Mouse (Mus musculus) B cell, adult 62 days (primary cell): ENCODE results near the gene Lin37. TPM values are rescaled to one million over a fixed set of nuclear protein-coding genes. Genes with fewer than 3 reads are reported as not detected.

Source experiments
- total RNA-seq: library from RNA; stranded (reverse); gene quantifications from 4 replicates; pipeline ENCODE4 v1.2.4, GENCODE M21; 2023

The Lin37 gene
- total RNA-seq = 38.9 to 50.0 TPM (median 41.5 TPM) in 4 replicates

DNA sequence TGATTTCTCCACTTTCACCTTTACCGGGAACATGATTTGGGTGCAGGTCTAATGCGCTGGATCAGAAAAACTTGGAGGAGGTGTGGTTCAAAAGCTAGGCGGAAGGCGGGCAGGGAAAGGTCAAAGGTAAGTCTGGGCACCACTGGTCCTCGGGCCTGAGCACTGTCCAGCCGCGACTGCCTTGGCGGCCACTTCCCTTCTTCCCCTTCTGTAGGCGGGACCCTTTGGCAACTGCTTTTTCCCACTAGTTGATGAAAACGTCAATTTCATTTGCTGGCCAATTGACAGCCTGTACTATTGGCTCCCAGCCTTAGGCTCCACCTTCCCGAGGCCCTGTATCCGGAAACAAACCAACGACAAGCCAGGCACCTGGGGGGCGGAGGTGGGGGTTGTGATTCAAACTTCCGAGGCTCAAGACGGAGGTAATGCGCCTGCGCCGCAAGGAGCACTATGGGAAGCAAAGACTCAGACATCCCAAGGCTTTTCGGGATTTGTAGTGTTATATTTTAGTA, at the start of gene Lin37:
Gene Lin37, minus strand, starts transcription at position 396 of the 512 bp plus-strand sequence.

DNA sequence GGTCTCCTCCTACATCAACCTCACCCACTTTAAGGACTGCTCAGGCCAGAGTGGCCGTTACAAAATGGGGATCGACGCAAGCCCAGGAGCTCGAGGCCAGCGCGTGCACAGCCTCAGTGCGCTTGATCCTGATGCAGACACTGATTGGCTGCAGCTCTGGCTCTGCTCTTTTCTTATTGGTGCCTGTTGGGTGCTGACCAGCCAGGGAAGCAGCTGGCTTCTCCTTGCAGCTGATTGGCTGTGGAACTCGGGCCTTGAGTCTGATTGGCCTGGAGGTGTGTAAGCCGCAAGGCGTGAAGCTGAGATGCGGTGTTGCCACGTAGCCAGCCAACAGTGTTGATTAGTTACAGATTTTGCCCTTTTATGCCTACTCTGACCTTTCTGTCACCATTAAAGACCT, 39.1 kb upstream of the Lin37 start, which contains the start of gene Zbtb32:
Gene Zbtb32, minus strand, starts transcription at position 124 of the 400 bp plus-strand sequence.

DNA sequence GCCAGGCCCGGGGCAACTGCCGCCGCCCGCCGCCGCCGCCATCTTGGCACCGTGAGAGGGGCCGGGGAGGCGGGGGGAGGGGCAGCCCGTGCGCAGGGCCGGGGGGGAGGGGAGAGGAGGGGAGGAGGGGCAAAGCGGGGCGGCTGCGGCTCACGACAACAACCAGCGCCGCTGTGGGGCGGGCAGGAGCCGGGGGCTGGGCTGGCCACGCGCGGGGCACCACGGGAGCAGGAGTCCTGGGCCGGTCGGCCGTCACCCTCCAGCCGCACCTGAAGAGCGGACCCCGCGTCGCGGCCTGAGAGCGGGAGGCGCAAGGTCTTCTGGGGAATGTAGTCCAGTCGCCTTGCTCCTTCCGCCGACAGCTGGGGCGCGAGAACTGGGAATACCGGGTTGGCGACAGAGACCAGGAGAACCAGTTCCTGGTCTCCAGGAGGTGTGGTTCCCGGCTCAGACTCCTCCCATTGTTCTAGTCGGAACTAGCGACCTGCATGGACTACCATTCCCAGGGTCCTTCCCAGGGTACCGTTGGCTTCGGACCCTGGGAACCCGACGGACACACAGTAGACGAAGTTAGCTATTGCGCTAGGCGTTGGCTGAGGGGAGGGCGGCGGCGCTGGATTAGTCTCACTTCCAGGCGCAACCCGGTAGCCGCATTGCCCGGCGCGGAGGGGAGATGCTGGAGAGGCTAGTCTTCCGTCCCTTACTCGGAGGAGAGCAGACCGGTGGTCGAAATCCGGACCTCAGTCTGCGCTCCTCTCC, 29.2 kb upstream of the Lin37 start, which contains the start of gene Kmt2b:
Gene Kmt2b, minus strand, starts transcription at position 51 of the 759 bp plus-strand sequence.

DNA sequence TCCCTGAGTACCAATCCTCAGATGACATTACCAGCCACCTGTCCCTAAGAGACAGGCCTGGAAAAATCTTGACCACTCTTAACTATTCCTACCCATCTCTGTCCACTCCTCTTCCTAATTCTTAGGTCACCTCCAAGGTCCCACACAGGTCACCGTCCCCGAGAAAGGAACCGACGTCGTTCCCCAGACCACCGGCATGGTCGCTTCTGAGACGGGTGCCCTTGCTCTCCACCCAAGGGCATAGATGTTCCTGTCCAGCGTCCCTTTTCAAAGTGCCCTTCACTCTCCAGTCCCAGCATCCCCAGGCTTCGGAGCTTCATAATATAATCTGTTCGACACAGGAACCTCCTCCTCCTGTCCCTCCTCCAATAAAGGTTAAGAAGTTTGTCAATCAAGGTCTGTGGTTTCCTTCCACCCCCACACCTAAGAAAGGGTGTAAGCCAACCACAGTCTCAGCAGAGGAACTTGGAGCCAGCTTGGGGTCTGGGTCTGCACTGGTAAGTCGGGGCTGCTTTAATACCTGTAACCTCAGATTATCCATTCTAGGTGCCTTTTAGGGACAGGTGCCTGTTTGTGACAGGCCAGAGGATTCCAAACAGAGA, 5.4 kb upstream of the Lin37 start, which contains the start of gene Igflr1:
Gene Igflr1, plus strand, starts transcription at position 458 of the 602 bp plus-strand sequence.

DNA sequence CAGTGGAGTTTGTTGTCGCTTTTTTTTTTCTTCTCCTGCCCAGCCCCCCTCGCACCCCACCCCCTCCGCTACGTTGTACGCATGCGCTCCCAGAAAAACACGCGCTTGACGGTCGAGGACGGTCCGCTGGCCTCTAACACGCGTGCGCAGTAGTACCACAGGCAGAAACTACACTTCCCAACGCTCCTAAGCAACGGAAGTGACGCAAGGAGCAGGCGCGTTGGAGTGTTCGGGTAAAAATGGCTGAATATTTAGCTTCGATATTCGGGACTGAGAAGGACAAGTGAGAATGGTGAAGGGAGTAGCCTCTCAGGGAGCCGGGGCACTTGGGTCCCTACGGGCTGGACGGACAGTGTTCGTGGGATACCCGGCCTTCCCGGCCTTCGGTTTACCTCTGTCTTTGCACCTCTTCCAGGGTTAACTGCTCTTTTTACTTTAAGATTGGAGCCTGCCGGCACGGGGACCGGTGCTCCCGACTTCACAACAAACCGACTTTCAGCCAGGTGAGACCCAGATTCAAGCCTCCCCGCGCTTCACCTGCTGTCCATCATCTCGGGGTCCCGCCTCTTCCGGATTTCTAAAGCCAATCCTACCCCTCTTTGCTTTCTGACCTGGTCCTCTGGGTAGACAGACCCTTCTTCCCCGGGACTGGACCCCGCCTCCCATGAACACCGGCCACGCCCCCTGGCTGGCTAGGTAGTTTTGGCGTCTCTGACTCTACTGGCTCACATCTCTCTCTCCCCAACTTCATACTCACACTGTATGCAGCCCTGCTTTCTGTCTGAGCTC, 3.7 kb upstream of the Lin37 start, which contains the start of the genes U2af1l4, Gm49396 and Psenen:
Gene U2af1l4, plus strand, starts transcription at position 185 of the 789 bp plus-strand sequence.
Gene Gm49396, plus strand, starts transcription at position 228 of the 789 bp plus-strand sequence.
Gene Psenen, minus strand, starts transcription at position 511 of the 789 bp plus-strand sequence.

DNA sequence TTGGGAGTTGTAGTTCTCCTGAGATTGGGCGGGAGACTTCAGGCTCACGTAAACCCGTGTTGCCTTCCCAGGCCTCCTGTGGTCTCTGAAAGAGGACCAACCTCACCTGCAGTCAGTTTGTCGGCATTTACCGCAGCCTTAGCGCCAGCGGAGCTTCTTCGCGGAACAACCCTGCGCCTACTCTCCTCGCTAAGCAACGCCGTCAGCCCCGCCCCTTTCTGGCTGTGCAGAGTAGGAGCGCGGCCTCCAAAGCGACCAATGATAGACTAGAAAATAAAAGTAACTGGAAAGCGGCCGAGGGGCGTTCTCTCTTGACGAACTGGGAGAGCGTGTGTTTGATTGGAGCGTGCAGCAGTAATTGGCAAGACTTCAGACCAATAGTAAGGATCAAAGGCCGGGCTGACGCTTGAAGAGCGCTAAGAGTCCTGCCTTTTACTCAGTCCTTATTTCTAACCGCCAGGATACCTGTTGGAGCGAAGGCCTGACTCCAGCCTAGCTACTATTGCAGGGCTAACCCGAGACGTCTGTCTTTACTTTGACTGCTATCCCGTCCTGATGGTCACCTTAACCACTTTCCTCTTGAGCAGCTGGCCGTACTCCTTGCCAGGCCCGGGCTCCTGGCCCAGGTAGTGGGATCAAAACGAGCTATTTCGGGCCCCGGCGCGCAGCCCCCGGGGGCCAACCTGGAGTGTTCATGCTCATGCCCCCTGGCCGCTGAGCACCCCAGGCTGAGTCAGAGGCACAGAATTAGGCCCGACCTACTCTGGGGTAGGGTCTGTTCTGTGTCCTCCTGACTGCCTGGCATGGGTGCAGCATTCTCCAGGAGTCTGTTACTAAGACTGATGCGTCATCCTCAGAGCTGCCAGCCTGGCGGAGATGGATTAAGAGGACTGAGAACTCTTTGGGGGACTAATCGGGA, 7.3 kb downstream of the Lin37 start, which contains the start of the genes Hspb6 and Proser3:
Gene Hspb6, plus strand, starts transcription at position 77 of the 919 bp plus-strand sequence.
Gene Proser3, minus strand, starts transcription at position 198 of the 919 bp plus-strand sequence.

DNA sequence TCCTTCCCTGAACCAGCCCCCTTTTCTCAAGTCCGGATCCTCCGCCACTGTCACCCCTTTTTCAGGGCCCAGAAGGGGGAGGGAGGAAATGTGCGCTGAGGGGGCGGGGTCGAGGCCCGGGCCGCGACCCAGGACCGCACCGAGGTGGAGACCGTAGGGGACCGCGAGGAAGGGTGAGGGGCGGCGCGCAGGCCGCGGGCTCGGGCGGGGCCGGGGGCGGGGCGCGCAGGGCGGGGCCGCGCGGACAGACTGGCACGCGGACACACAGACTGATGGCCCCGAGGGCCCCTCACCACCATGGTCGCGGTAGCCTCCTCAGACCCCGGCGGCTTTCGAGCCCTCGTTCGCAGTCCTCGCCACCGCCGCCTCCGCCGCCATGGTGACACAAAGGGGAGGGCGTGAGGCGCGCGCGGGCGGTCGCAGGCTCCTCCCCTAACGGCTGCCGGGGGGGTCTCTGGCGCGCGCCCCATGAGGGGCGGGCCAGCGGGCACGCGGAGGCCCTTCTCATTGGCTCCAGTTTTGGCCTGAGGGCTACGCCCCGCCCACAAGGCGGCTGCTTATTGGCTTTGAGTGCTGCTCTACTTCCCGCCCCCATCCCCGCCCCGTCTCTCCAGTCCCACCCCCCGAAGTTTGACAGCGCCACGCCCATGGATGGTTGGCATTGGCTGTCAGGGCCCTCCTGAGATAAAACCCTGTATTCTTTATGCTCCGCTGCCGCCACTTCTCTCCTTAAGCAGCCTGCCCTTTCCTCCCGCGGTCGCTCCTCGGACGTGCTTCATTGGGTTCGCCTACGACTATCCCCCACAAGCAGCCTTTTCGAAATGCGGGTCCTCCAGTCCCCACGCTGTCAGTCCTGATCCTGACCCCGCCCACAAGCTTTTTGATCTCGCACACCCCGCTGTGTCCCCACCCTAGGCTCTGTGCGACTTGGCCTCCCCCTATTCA, 24.7 kb downstream of the Lin37 start, which contains the start of gene Arhgap33:
Gene Arhgap33, minus strand, starts transcription at position 428 of the 945 bp plus-strand sequence.

Other genes with a start within 250 kb of the Lin37 start
- 3.5 to 6.6 TPM (median 5.7 TPM) in 4 replicates for gene Syne4, start 245.0 kb downstream of the Lin37 start, total RNA-seq
- gene E130208F15Rik, start 238.1 kb downstream of the Lin37 start, total RNA-seq = 4.5 to 5.6 TPM (median 5.1 TPM) in 4 replicates
- gene Sdhaf1, start 235.9 kb downstream of the Lin37 start, total RNA-seq = 17.4 to 20.4 TPM (median 17.5 TPM) in 4 replicates
- not detected in 4 replicates for gene Lrfn3, start 197.1 kb downstream of the Lin37 start, total RNA-seq
- gene Tyrobp, start 146.1 kb downstream of the Lin37 start, total RNA-seq = 63.3 to 80.1 TPM (median 74.7 TPM) in 4 replicates
- gene Hcst, start 140.0 kb downstream of the Lin37 start, total RNA-seq = 34.8 to 42.0 TPM (median 39.2 TPM) in 4 replicates
- gene Nfkbid, start 138.1 kb downstream of the Lin37 start, total RNA-seq = 332 to 428 TPM (median 371 TPM) in 4 replicates
- gene Aplp1, start 114.3 kb downstream of the Lin37 start, total RNA-seq = 0.22 TPM in 1 of 4 replicates, not detected in the others
- not detected in 4 replicates for gene Kirrel2, start 102.1 kb downstream of the Lin37 start, total RNA-seq
- gene Nphs1, start 101.5 kb downstream of the Lin37 start, total RNA-seq = not detected in 4 replicates
- gene Prodh2, start 66.2 kb downstream of the Lin37 start, total RNA-seq = not detected in 4 replicates
- 14.2 to 18.7 TPM (median 16.3 TPM) in 4 replicates for gene Arhgap33, start 24.8 kb downstream of the Lin37 start, total RNA-seq
- gene Hspb6, start 7.7 kb downstream of the Lin37 start, total RNA-seq = 2.2 to 3.1 TPM (median 2.7 TPM) in 4 replicates
- gene Proser3, start 7.5 kb downstream of the Lin37 start, total RNA-seq = 10.2 to 18.1 TPM (median 13.6 TPM) in 4 replicates
- gene U2af1l4, start 3.5 kb upstream of the Lin37 start, total RNA-seq = 106 to 140 TPM (median 111 TPM) in 4 replicates
- gene Gm49396, start 3.5 kb upstream of the Lin37 start, total RNA-seq = 9.2 to 12.8 TPM (median 11.8 TPM) in 4 replicates
- 135 to 152 TPM (median 138 TPM) in 4 replicates for gene Psenen, start 3.8 kb upstream of the Lin37 start, total RNA-seq
- gene Igflr1, start 5.6 kb upstream of the Lin37 start, total RNA-seq = 5.6 to 11.7 TPM (median 8.2 TPM) in 4 replicates
- 104 to 116 TPM (median 108 TPM) in 4 replicates for gene Kmt2b, start 28.9 kb upstream of the Lin37 start, total RNA-seq
- 0.82 to 1.9 TPM (median 1.6 TPM) in 4 replicates for gene Zbtb32, start 39.1 kb upstream of the Lin37 start, total RNA-seq
- gene Upk1a, start 53.0 kb upstream of the Lin37 start, total RNA-seq = 0.70 TPM in 1 of 4 replicates, not detected in the others
- gene Cox6b1, start 66.3 kb upstream of the Lin37 start, total RNA-seq = 177 to 214 TPM (median 201 TPM) in 4 replicates
- not detected in 4 replicates for gene Etv2, start 76.0 kb upstream of the Lin37 start, total RNA-seq
- 87.7 to 100 TPM (median 92.3 TPM) in 4 replicates for gene Rbm42, start 90.5 kb upstream of the Lin37 start, total RNA-seq
- 56.1 to 64.2 TPM (median 59.9 TPM) in 4 replicates for gene Haus5, start 105.2 kb upstream of the Lin37 start, total RNA-seq
- not detected in 4 replicates for gene Pmis2, start 111.8 kb upstream of the Lin37 start, total RNA-seq
- not detected in 4 replicates for gene 2200002J24Rik, start 139.1 kb upstream of the Lin37 start, total RNA-seq
- 0.85 to 3.1 TPM in 2 of 4 replicates, not detected in the others for gene Atp4a, start 152.4 kb upstream of the Lin37 start, total RNA-seq
- gene Tmem147, start 169.7 kb upstream of the Lin37 start, total RNA-seq = 34.4 to 45.7 TPM (median 41.2 TPM) in 4 replicates
- not detected in 4 replicates for gene Gapdhs, start 183.8 kb upstream of the Lin37 start, total RNA-seq
- gene Sbsn, start 191.6 kb upstream of the Lin37 start, total RNA-seq = 2.3 to 5.4 TPM (median 3.3 TPM) in 4 replicates
- not detected in 4 replicates for gene Dmkn, start 203.9 kb upstream of the Lin37 start, total RNA-seq
- gene Krtdap, start 228.1 kb upstream of the Lin37 start, total RNA-seq = not detected in 4 replicates